Mouse (Mus musculus): Measurements from ENCODE around the gene Xab2. TPM values are rescaled to one million over a fixed set of nuclear protein-coding genes. Genes with fewer than 3 reads are reported as not detected.

The Xab2 gene
- polyA plus RNA-seq, 1 experiment from 2014 or later = 61.4 TPM

DNA sequence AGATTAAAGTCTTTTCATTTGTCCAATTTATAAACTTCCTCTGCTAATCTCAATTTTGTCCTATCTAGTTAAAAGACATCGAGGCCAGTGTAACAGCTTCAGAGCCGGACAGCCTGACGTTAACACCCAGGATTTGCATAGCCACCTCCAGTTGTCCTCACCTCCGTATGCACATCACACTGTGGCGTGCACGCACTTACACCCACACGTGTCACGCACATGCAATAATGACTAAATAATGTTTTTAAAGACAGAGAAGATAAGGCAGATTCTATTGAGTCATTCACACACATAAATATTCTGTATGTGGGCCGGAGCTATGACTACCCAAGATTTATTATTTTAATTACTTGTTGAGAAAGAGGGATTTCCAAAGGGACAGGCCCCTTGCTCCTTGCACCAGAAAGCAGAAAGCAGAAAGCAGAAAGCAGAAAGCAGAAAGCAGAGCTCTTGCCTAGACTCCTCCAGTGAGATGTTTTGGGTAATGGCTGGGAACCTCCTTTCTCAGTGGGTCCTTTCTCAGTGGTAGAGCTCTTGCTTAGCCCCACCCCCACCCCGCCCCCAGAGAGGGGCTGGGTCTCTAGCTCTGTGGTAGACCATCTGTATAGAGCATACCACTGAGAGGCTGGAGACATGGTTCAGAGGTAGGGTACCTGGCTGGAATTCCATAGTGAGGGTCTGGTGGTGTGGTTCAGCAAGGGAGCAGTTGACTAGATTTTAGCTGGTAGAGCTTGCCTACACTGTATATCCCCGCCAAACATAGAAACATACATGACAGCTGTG is 33.8 kb upstream of the Xab2 start:
- Histone ChIP-seq H3K27me3 (ENCODE audit: control insufficient read depth, insufficient read depth, low read length) (no peaks in the 10 kb centered on the region), H3K4me2 (ENCODE audit: low read depth, low read length) (no peak overlapping the region), H3K36me3 (replicated peaks; ENCODE audit: control insufficient read depth, insufficient read depth, low read depth, low read length) (no peaks in the 10 kb centered on the region), H3K9me3 (replicated peaks; ENCODE audit: control insufficient read depth, low read length) (no peaks in the 10 kb centered on the region), H3K9ac (replicated peaks; ENCODE audit: low read length) (no peak overlapping the region), H3K4me3 (ENCODE audit: low read depth, low read length) (no peak overlapping the region), H3K4me1 (ENCODE audit: control insufficient read depth, insufficient read depth, low read length) (no peaks in the 10 kb centered on the region; the same call in 1 of the 2 replicates), H3K27ac (replicated peaks; ENCODE audit: low read depth, low read length) (no peak overlapping the region)
- DNase-seq (ENCODE audit: low spot score) = no peak
- ATAC-seq (replicated peaks; ENCODE audit: insufficient number of reproducible peaks, low FRiP score, low TSS enrichment, low read depth) = no peak
- WGBS = 77% methylated on average over 11 of the region's 11 CpGs

DNA sequence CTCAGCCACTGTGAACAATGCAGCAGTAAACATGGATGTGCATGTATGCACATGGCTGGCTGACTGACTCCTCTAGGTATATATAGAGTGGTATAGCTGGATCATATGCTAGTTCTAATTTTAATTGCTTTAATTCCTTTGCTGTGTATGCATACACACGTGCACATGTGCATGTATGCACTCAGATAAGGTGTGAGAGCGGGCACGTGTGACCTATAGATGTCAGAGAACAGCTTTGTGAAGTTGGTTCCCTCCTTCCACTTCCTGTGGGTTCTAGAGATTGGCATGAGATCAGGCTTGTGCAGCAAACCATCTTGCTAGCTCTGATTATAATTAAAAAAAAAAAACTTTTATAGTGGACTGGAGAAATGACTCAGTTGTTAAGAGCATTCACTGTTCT is 31.7 kb upstream of the Xab2 start:
- WGBS = 68% methylated on average over 3 of the region's 3 CpGs
- H3K4me2 ChIP-seq (ENCODE audit: low read depth, low read length) = no peak overlapping the region

DNA sequence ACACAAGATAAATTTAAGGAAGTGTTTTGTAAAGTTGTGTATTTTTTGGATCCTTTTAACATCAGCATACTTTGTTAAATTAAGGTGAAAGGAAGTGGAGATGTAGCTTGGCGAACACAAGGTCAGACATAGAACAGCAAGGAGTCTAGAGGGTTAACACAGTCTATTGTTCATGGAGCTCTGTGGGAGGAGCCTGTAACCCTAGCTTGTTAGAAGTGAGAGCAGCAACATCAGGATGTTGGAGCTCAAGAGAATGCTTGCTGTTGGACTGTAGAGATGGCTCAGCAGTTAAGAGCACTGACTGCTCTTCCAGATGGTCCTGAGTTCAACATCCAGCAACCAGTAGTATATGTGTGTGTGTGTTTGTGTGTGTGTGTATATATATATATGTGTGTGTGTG is 27.9 kb upstream of the Xab2 start:
- no peak for ATAC-seq (replicated peaks; ENCODE audit: insufficient number of reproducible peaks, low FRiP score, low TSS enrichment, low read depth)
- H3K4me2 ChIP-seq (ENCODE audit: low read depth, low read length) = no peak overlapping the region

More for the DNA sequence above, 31.7 kb upstream of the Xab2 start:
- Histone ChIP-seq H3K27ac (replicated peaks; ENCODE audit: low read depth, low read length) (no peak overlapping the region), H3K4me3 (ENCODE audit: low read depth, low read length) (no peak overlapping the region), H3K4me1 (ENCODE audit: control insufficient read depth, insufficient read depth, low read length) (no peaks in the 10 kb centered on the region; the same call in 1 of the 2 replicates), H3K9ac (replicated peaks; ENCODE audit: low read length) (no peak overlapping the region), H3K36me3 (replicated peaks; ENCODE audit: control insufficient read depth, insufficient read depth, low read depth, low read length) (no peaks in the 10 kb centered on the region), H3K27me3 (ENCODE audit: control insufficient read depth, insufficient read depth, low read length) (no peaks in the 10 kb centered on the region), H3K9me3 (replicated peaks; ENCODE audit: control insufficient read depth, low read length) (no peaks in the 10 kb centered on the region)
- DNase-seq (ENCODE audit: low spot score) (no peak), ATAC-seq (replicated peaks; ENCODE audit: insufficient number of reproducible peaks, low FRiP score, low TSS enrichment, low read depth) (no peak)

DNA sequence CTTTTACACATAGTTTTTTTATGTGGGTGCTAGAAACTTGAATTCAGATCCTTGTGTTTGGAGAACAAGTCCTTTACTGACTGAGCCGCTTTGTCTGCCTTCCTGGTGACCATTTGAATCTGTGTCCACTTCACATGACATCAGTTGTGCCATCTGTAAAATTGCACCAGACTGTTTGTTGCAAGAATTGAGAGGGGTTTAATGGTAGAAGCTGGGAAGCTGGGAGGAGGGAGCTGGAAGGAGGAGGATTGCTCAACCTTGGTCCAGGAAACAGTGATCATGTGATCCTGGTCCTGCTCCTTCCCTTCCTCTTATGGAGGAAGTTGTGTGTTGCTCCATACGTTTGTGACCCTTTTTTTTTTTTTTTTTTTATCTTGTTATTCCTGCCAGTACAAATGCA is 27.2 kb upstream of the Xab2 start:
- H3K9ac ChIP-seq (replicated peaks; ENCODE audit: low read length) = no peak overlapping the region
- no peak overlapping the region for H3K27ac ChIP-seq (replicated peaks; ENCODE audit: low read depth, low read length)
- no peak overlapping the region for H3K4me2 ChIP-seq (ENCODE audit: low read depth, low read length)
- 57% methylated on average over 2 of the region's 2 CpGs for WGBS
- ATAC-seq (replicated peaks; ENCODE audit: insufficient number of reproducible peaks, low FRiP score, low TSS enrichment, low read depth) = no peak
- no peak for DNase-seq (ENCODE audit: low spot score)
- H3K4me1 ChIP-seq (ENCODE audit: control insufficient read depth, insufficient read depth, low read length) = no peaks in the 10 kb centered on the region
- H3K4me3 ChIP-seq (ENCODE audit: low read depth, low read length) = no peak overlapping the region
- no peaks in the 10 kb centered on the region for H3K27me3 ChIP-seq (ENCODE audit: control insufficient read depth, insufficient read depth, low read length)
- H3K36me3 ChIP-seq (replicated peaks; ENCODE audit: control insufficient read depth, insufficient read depth, low read depth, low read length) = no peaks in the 10 kb centered on the region
- H3K9me3 ChIP-seq (replicated peaks; ENCODE audit: control insufficient read depth, low read length) = no peaks in the 10 kb centered on the region

More for the DNA sequence above, 27.9 kb upstream of the Xab2 start:
- Histone ChIP-seq H3K4me3 (ENCODE audit: low read depth, low read length) (no peak overlapping the region), H3K36me3 (replicated peaks; ENCODE audit: control insufficient read depth, insufficient read depth, low read depth, low read length) (no peaks in the 10 kb centered on the region), H3K9me3 (replicated peaks; ENCODE audit: control insufficient read depth, low read length) (no peaks in the 10 kb centered on the region), H3K4me1 (ENCODE audit: control insufficient read depth, insufficient read depth, low read length) (no peaks in the 10 kb centered on the region), H3K27ac (replicated peaks; ENCODE audit: low read depth, low read length) (no peak overlapping the region), H3K9ac (replicated peaks; ENCODE audit: low read length) (no peak overlapping the region), H3K27me3 (ENCODE audit: control insufficient read depth, insufficient read depth, low read length) (no peaks in the 10 kb centered on the region)
- peak; percentile 41 for DNase-seq (ENCODE audit: low spot score)
- WGBS = 39% methylated on average over 1 of the region's 1 CpGs

DNA sequence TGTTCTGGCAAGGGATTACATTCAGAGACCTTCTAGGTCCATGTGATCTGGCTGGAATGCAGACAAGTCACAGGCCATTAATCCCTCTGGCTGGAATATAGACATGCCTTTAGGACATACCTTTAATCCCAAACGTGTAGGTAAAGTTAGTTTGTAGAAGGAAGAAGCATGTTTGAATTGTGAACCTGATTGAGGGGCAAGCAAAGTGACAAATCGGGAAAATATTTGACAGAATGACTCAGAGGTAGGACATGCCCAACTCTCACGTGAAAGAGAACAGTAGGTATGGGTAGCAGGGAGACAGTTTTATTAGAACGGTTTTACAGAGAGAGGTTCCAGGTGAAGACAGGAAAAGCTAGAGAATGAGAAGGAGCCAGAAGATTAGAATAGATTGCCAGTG is 26.4 kb upstream of the Xab2 start:
- Histone ChIP-seq H3K36me3 (replicated peaks; ENCODE audit: control insufficient read depth, insufficient read depth, low read depth, low read length) (no peaks in the 10 kb centered on the region), H3K27ac (replicated peaks; ENCODE audit: low read depth, low read length) (no peak overlapping the region)
- WGBS = 78% methylated on average over 4 of the region's 4 CpGs

GRCm38 (mm10) chr8:3646824-3647531 is 25.9 kb upstream of the Xab2 start:
- WGBS = 77% methylated on average over 6 of the region's 6 CpGs

More for the DNA sequence above, 26.4 kb upstream of the Xab2 start:
- Histone ChIP-seq H3K27me3 (ENCODE audit: control insufficient read depth, insufficient read depth, low read length) (no peaks in the 10 kb centered on the region), H3K4me3 (ENCODE audit: low read depth, low read length) (no peak overlapping the region), H3K4me1 (ENCODE audit: control insufficient read depth, insufficient read depth, low read length) (no peaks in the 10 kb centered on the region), H3K9me3 (replicated peaks; ENCODE audit: control insufficient read depth, low read length) (no peaks in the 10 kb centered on the region), H3K4me2 (ENCODE audit: low read depth, low read length) (no peak overlapping the region), H3K9ac (replicated peaks; ENCODE audit: low read length) (no peak overlapping the region)
- no peak for ATAC-seq (replicated peaks; ENCODE audit: insufficient number of reproducible peaks, low FRiP score, low TSS enrichment, low read depth)
- DNase-seq (ENCODE audit: low spot score) = no peak

GRCm38 (mm10) chr8:3645804-3646203 is 24.7 kb upstream of the Xab2 start:
- Histone ChIP-seq H3K4me3 (ENCODE audit: low read depth, low read length) (no peak overlapping the region), H3K9ac (replicated peaks; ENCODE audit: low read length) (no peak overlapping the region), H3K27me3 (ENCODE audit: control insufficient read depth, insufficient read depth, low read length) (no peaks in the 10 kb centered on the region), H3K4me1 (ENCODE audit: control insufficient read depth, insufficient read depth, low read length) (no peaks in the 10 kb centered on the region), H3K4me2 (ENCODE audit: low read depth, low read length) (no peak overlapping the region), H3K27ac (replicated peaks; ENCODE audit: low read depth, low read length) (no peak overlapping the region), H3K36me3 (replicated peaks; ENCODE audit: control insufficient read depth, insufficient read depth, low read depth, low read length) (no peaks in the 10 kb centered on the region), H3K9me3 (replicated peaks; ENCODE audit: control insufficient read depth, low read length) (no peaks in the 10 kb centered on the region)
- DNase-seq (ENCODE audit: low spot score) (peak; percentile 24), ATAC-seq (replicated peaks; ENCODE audit: insufficient number of reproducible peaks, low FRiP score, low TSS enrichment, low read depth) (no peak)
- WGBS = 20% methylated on average over 5 of the region's 5 CpGs

More at GRCm38 (mm10) chr8:3646824-3647531, 25.9 kb upstream of the Xab2 start:
- Histone ChIP-seq H3K27ac (replicated peaks; ENCODE audit: low read depth, low read length) (no peak overlapping the region), H3K4me3 (ENCODE audit: low read depth, low read length) (no peak overlapping the region), H3K4me2 (ENCODE audit: low read depth, low read length) (no peak overlapping the region), H3K36me3 (replicated peaks; ENCODE audit: control insufficient read depth, insufficient read depth, low read depth, low read length) (no peaks in the 10 kb centered on the region), H3K9ac (replicated peaks; ENCODE audit: low read length) (no peak overlapping the region), H3K9me3 (replicated peaks; ENCODE audit: control insufficient read depth, low read length) (no peaks in the 10 kb centered on the region), H3K4me1 (ENCODE audit: control insufficient read depth, insufficient read depth, low read length) (no peaks in the 10 kb centered on the region), H3K27me3 (ENCODE audit: control insufficient read depth, insufficient read depth, low read length) (no peaks in the 10 kb centered on the region)
- DNase-seq (ENCODE audit: low spot score) (no peak), ATAC-seq (replicated peaks; ENCODE audit: insufficient number of reproducible peaks, low FRiP score, low TSS enrichment, low read depth) (no peak)

DNA sequence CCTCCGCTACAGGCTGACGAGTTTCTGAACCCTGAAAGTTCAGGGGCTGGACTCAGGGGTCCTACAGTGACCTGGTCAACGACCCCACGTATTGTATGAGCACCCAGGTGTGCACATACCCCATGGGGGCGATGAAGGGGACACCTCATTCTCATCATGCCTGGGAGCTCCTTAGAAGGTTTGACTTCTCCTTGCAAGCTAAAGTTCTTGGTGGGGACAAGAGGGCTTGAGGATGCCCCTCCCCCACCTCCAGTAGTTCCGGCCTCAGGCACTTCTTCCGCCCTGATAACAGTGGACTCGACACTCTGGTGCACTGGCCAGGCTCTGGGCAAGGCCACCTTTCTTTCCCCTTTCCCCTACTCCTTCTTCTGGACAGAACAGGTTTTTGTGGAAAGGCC is 10.4 kb upstream of the Xab2 start:
- Histone ChIP-seq H3K4me2 (ENCODE audit: low read depth, low read length) (peak overlapping the region; percentile 69), H3K27ac (replicated peaks; ENCODE audit: low read depth, low read length) (no peak overlapping the region), H3K27me3 (ENCODE audit: control insufficient read depth, insufficient read depth, low read length) (peaks cover 2% of the 10 kb centered on the region; the same call in 1 of the 2 replicates), H3K9me3 (replicated peaks; ENCODE audit: control insufficient read depth, low read length) (no peaks in the 10 kb centered on the region), H3K9ac (replicated peaks; ENCODE audit: low read length) (peak overlapping the region; percentile 56), H3K36me3 (replicated peaks; ENCODE audit: control insufficient read depth, insufficient read depth, low read depth, low read length) (no peaks in the 10 kb centered on the region), H3K4me3 (ENCODE audit: low read depth, low read length) (peak overlapping the region; percentile 49), H3K4me1 (ENCODE audit: control insufficient read depth, insufficient read depth, low read length) (no peaks in the 10 kb centered on the region)
- ATAC-seq (replicated peaks; ENCODE audit: insufficient number of reproducible peaks, low FRiP score, low TSS enrichment, low read depth) (no peak), DNase-seq (ENCODE audit: low spot score) (peak; percentile 4)
- 18% methylated on average over 8 of the region's 8 CpGs for WGBS
